Mouse (Mus musculus): ENCODE results near the gene Inpp5k. TPM values are rescaled to one million over a fixed set of nuclear protein-coding genes. Genes with fewer than 3 reads are reported as not detected.

Inpp5k gene
- polyA plus RNA-seq, 1 experiment from 2014 or later = 40.0 TPM

- Histone ChIP-seq H3K4me2 (ENCODE audit: low read length) (no peak overlapping the region), H3K27ac (ENCODE audit: low read length) (no peak overlapping the region), H3K9me3 (replicated peaks; ENCODE audit: control insufficient read depth, low read length, poor library complexity, severe bottlenecking) (no peaks in the 10 kb centered on the region), H3K4me3 (ENCODE audit: low read depth, low read length) (no peak overlapping the region), H3K36me3 (ENCODE audit: control insufficient read depth, insufficient read depth, low read length) (peaks cover 37% of the 10 kb centered on the region), H3K27me3 (ENCODE audit: control insufficient read depth, insufficient read depth, low read depth, low read length) (no peaks in the 10 kb centered on the region), H3K9ac (ENCODE audit: low read depth, low read length) (no peak overlapping the region), H3K4me1 (ENCODE audit: control insufficient read depth, insufficient read depth, low read length) (no peaks in the 10 kb centered on the region)
- WGBS = 94% methylated on average over 5 of the region's 5 CpGs
- ATAC-seq = no peak
Observed at GRCm38 (mm10) chr11:75608776-75609175, 22.0 kb upstream of the Inpp5k start.

GRCm38 (mm10) chr11:75610021-75610420 lies 20.8 kb upstream of the Inpp5k start:
- WGBS = 84% methylated on average over 2 of the region's 2 CpGs
- no peak for ATAC-seq
- Histone ChIP-seq H3K27me3 (ENCODE audit: control insufficient read depth, insufficient read depth, low read depth, low read length) (no peaks in the 10 kb centered on the region), H3K9ac (ENCODE audit: low read depth, low read length) (no peak overlapping the region), H3K36me3 (ENCODE audit: control insufficient read depth, insufficient read depth, low read length) (peaks cover 37% of the 10 kb centered on the region), H3K4me2 (ENCODE audit: low read length) (no peak overlapping the region), H3K4me1 (ENCODE audit: control insufficient read depth, insufficient read depth, low read length) (no peaks in the 10 kb centered on the region), H3K27ac (ENCODE audit: low read length) (no peak overlapping the region), H3K9me3 (replicated peaks; ENCODE audit: control insufficient read depth, low read length, poor library complexity, severe bottlenecking) (no peaks in the 10 kb centered on the region), H3K4me3 (ENCODE audit: low read depth, low read length) (no peak overlapping the region)

- Histone ChIP-seq H3K4me3 (ENCODE audit: low read depth, low read length) (no peak overlapping the region), H3K4me1 (ENCODE audit: control insufficient read depth, insufficient read depth, low read length) (no peaks in the 10 kb centered on the region), H3K27ac (ENCODE audit: low read length) (no peak overlapping the region), H3K9me3 (replicated peaks; ENCODE audit: control insufficient read depth, low read length, poor library complexity, severe bottlenecking) (no peaks in the 10 kb centered on the region), H3K36me3 (ENCODE audit: control insufficient read depth, insufficient read depth, low read length) (peaks cover 39% of the 10 kb centered on the region), H3K4me2 (ENCODE audit: low read length) (no peak overlapping the region), H3K9ac (ENCODE audit: low read depth, low read length) (no peak overlapping the region), H3K27me3 (ENCODE audit: control insufficient read depth, insufficient read depth, low read depth, low read length) (no peaks in the 10 kb centered on the region)
- 100% methylated on average over 1 of the region's 1 CpGs for WGBS
- ATAC-seq = no peak
Observed at GRCm38 (mm10) chr11:75614769-75615168, 16.0 kb upstream of the Inpp5k start.

GRCm38 (mm10) chr11:75615556-75615955 lies 15.2 kb upstream of the Inpp5k start:
- no peaks in the 10 kb centered on the region for H3K27me3 ChIP-seq (ENCODE audit: control insufficient read depth, insufficient read depth, low read depth, low read length)
- WGBS = 95% methylated on average over 2 of the region's 2 CpGs
- H3K4me1 ChIP-seq (ENCODE audit: control insufficient read depth, insufficient read depth, low read length) = no peaks in the 10 kb centered on the region
- no peak overlapping the region for H3K4me2 ChIP-seq (ENCODE audit: low read length)
- peaks cover 38% of the 10 kb centered on the region for H3K36me3 ChIP-seq (ENCODE audit: control insufficient read depth, insufficient read depth, low read length)
- no peaks in the 10 kb centered on the region for H3K9me3 ChIP-seq (replicated peaks; ENCODE audit: control insufficient read depth, low read length, poor library complexity, severe bottlenecking)
- no peak for ATAC-seq
- H3K9ac ChIP-seq (ENCODE audit: low read depth, low read length) = no peak overlapping the region
- no peak overlapping the region for H3K4me3 ChIP-seq (ENCODE audit: low read depth, low read length)
- no peak overlapping the region for H3K27ac ChIP-seq (ENCODE audit: low read length)

- no peaks in the 10 kb centered on the region for H3K9me3 ChIP-seq (replicated peaks; ENCODE audit: control insufficient read depth, low read length, poor library complexity, severe bottlenecking)
- H3K27me3 ChIP-seq (ENCODE audit: control insufficient read depth, insufficient read depth, low read depth, low read length) = no peaks in the 10 kb centered on the region
- no peak for ATAC-seq
- 78% methylated on average over 5 of the region's 5 CpGs for WGBS
- H3K9ac ChIP-seq (ENCODE audit: low read depth, low read length) = no peak overlapping the region
- no peak overlapping the region for H3K27ac ChIP-seq (ENCODE audit: low read length)
- no peak overlapping the region for H3K4me2 ChIP-seq (ENCODE audit: low read length)
- no peaks in the 10 kb centered on the region for H3K4me1 ChIP-seq (ENCODE audit: control insufficient read depth, insufficient read depth, low read length)
- H3K36me3 ChIP-seq (ENCODE audit: control insufficient read depth, insufficient read depth, low read length) = peaks cover 28% of the 10 kb centered on the region
- no peak overlapping the region for H3K4me3 ChIP-seq (ENCODE audit: low read depth, low read length)
Observed at GRCm38 (mm10) chr11:75619133-75619532, 11.7 kb upstream of the Inpp5k start.

- H3K27ac ChIP-seq (ENCODE audit: low read length) = no peak overlapping the region
- H3K4me3 ChIP-seq (ENCODE audit: low read depth, low read length) = no peak overlapping the region
- WGBS = 92% methylated on average over 12 of the region's 12 CpGs
- peaks cover 29% of the 10 kb centered on the region for H3K36me3 ChIP-seq (ENCODE audit: control insufficient read depth, insufficient read depth, low read length)
- H3K9me3 ChIP-seq (replicated peaks; ENCODE audit: control insufficient read depth, low read length, poor library complexity, severe bottlenecking) = no peaks in the 10 kb centered on the region
- H3K4me2 ChIP-seq (ENCODE audit: low read length) = no peak overlapping the region
- no peak overlapping the region for H3K9ac ChIP-seq (ENCODE audit: low read depth, low read length)
- ATAC-seq = no peak
- H3K27me3 ChIP-seq (ENCODE audit: control insufficient read depth, insufficient read depth, low read depth, low read length) = no peaks in the 10 kb centered on the region
- no peaks in the 10 kb centered on the region for H3K4me1 ChIP-seq (ENCODE audit: control insufficient read depth, insufficient read depth, low read length)
Observed at GRCm38 (mm10) chr11:75620136-75620780, 10.5 kb upstream of the Inpp5k start.

GRCm38 (mm10) chr11:75621426-75621825 lies 9.4 kb upstream of the Inpp5k start:
- Histone ChIP-seq H3K4me3 (ENCODE audit: low read depth, low read length) (no peak overlapping the region), H3K27me3 (ENCODE audit: control insufficient read depth, insufficient read depth, low read depth, low read length) (no peaks in the 10 kb centered on the region), H3K4me2 (ENCODE audit: low read length) (no peak overlapping the region), H3K9me3 (replicated peaks; ENCODE audit: control insufficient read depth, low read length, poor library complexity, severe bottlenecking) (no peaks in the 10 kb centered on the region), H3K27ac (ENCODE audit: low read length) (no peak overlapping the region), H3K9ac (ENCODE audit: low read depth, low read length) (no peak overlapping the region), H3K36me3 (ENCODE audit: control insufficient read depth, insufficient read depth, low read length) (peaks cover 38% of the 10 kb centered on the region), H3K4me1 (ENCODE audit: control insufficient read depth, insufficient read depth, low read length) (no peaks in the 10 kb centered on the region)
- 83% methylated on average over 2 of the region's 2 CpGs for WGBS
- no peak for ATAC-seq

GRCm38 (mm10) chr11:75622588-75623329 lies 8.0 kb upstream of the Inpp5k start:
- Histone ChIP-seq H3K4me3 (ENCODE audit: low read depth, low read length) (no peak overlapping the region), H3K9me3 (replicated peaks; ENCODE audit: control insufficient read depth, low read length, poor library complexity, severe bottlenecking) (no peaks in the 10 kb centered on the region), H3K4me2 (ENCODE audit: low read length) (no peak overlapping the region), H3K27me3 (ENCODE audit: control insufficient read depth, insufficient read depth, low read depth, low read length) (no peaks in the 10 kb centered on the region), H3K27ac (ENCODE audit: low read length) (no peak overlapping the region), H3K36me3 (ENCODE audit: control insufficient read depth, insufficient read depth, low read length) (peaks cover 41% of the 10 kb centered on the region), H3K4me1 (ENCODE audit: control insufficient read depth, insufficient read depth, low read length) (no peaks in the 10 kb centered on the region), H3K9ac (ENCODE audit: low read depth, low read length) (no peak overlapping the region)
- 90% methylated on average over 2 of the region's 2 CpGs for WGBS
- ATAC-seq = no peak

GRCm38 (mm10) chr11:75624102-75624554 lies 6.7 kb upstream of the Inpp5k start:
- H3K36me3 ChIP-seq (ENCODE audit: control insufficient read depth, insufficient read depth, low read length) = peaks cover 36% of the 10 kb centered on the region
- H3K9ac ChIP-seq (ENCODE audit: low read depth, low read length) = no peak overlapping the region
- no peaks in the 10 kb centered on the region for H3K9me3 ChIP-seq (replicated peaks; ENCODE audit: control insufficient read depth, low read length, poor library complexity, severe bottlenecking)
- no peak overlapping the region for H3K4me3 ChIP-seq (ENCODE audit: low read depth, low read length)
- H3K27me3 ChIP-seq (ENCODE audit: control insufficient read depth, insufficient read depth, low read depth, low read length) = no peaks in the 10 kb centered on the region
- ATAC-seq = no peak
- WGBS = 71% methylated on average over 2 of the region's 2 CpGs
- H3K27ac ChIP-seq (ENCODE audit: low read length) = peak overlapping the region; percentile 20; the same call in 1 of the 2 replicates
- no peaks in the 10 kb centered on the region for H3K4me1 ChIP-seq (ENCODE audit: control insufficient read depth, insufficient read depth, low read length)
- no peak overlapping the region for H3K4me2 ChIP-seq (ENCODE audit: low read length)
